Mouse (Mus musculus): ENCODE results near the gene Basp1.
"Not testable (repeated sequence)": the region's sequence is repeated elsewhere in the genome, so short reads cannot be mapped to it uniquely, and the experiment has no call there.

The Basp1 gene

DNA sequence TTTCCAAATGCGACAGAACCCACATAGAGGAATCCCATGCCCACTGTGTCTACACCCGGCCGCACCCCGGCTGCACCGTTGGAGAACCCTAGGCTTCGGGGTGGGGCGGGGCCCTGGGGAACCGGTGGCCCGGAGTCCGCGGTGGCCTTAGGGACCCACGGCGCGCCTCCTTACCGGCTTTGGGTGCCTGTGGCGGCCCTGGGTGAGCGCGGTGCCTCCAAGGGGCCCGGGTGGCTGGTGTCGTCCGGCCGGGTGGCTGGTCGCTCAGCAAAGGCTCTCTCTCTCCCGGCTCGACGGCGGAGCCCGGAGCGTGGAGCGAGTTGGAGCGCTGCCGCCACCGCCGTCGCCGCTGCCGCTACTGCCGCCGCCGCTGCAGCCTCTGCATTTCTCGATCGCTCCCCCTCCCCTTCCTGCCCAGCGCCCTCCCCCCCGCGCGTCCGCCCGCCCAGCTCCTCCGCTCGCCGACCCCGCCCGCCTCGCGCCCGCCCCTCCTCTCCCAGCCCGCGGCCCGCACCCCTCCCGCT is at the start of gene Basp1:
Gene Basp1, minus strand, starts transcription at position 387 of the 524 bp plus-strand sequence.
- DNase-seq (ENCODE audit: extremely low spot score, low spot score), result peak; percentile 83

DNA sequence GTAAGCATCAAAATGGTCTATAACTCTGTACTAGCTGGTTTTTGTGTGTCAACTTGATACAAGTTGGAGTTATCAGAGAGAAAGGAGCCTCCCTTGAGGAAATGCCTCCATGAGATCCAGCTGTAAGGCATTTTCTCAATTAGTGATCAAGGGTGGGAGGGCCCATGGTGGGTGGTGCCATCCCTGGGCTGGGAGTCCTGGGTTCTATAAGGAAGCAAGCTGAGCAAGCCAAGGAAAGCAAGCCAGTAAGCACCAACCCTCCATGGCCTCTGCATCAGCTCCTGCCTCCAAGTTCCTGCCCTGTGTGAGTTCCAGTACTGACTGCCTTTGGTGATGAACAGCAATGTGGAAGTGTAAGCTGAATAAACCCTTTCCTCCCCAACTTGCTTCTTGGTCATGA is 49.5 kb upstream of the Basp1 start:
- not testable (repeated sequence) for DNase-seq (ENCODE audit: extremely low spot score, low spot score)

DNA sequence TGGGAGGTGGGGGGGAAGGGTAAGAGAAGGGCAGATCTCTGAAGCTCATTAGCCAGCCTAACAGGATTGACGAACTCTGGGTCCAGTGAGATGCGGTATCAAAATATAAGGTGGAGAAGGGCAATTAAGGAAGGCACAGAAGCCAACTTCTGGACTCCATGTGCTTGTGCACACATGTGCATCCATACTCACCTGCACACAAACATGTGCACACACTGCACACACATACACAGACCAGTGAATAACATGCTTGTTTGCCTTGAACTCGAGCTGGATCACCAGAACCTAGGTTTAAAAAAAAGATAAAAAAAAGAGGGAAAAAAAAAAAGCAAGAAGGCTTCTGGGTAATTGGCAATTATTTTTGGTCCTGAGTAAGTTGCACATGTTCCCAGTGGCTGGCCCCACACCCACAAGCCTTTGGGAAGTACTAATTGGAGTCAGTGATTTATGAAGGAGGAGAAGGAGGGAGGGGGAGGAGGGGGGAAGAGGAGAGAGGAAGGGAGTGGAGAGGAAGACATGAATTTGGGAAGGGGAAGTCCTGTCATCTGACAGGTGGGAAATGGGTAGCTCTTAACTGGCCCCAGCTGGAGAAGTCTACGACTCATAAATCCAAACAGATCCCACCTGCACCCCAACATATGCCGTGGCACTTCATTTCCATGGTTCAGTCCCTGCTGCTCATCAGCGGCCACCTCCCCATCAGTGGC is 48.6 kb upstream of the Basp1 start:
- DNase-seq (ENCODE audit: extremely low spot score, low spot score), result no peak

DNA sequence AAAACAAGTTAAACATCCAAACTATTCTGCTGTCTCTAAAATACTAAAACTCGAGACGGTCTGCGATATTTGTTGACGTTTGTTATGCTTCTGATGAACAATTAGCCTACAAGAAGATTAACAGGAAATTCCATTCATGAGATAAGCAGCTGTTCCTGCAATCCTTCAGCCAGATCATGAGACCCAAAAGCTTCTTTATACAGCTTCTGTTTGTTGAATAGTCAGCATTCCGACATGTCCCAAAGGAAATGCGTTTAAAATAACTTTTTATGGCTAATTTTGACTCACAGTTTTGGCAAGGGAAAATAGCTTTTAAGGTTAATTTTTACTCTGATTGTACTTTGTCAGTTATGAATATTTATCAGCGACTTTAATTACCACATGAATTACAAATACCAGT is 46.3 kb upstream of the Basp1 start:
- DNase-seq (ENCODE audit: extremely low spot score, low spot score), result no peak

DNA sequence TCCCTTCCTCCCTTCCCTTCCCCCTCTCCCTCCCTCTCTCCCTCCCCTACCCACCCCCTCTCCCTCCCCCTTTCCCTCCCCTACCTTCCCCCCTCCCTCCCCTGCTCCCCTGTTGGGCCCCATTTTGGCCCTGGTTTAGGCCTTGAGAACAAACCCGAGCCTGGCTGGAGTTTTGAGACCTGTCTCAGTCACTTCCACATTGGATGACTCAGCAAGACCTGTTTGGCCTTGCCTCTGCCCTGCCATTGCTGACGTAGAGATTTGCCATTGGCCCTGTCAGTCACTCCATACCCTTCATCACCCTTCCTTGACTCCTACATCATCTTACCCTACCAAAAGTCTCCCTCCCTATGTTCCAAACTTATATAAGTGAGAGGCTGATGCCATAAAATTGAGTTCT is 43.9 kb upstream of the Basp1 start:
- no peak for DNase-seq (ENCODE audit: extremely low spot score, low spot score)

DNA sequence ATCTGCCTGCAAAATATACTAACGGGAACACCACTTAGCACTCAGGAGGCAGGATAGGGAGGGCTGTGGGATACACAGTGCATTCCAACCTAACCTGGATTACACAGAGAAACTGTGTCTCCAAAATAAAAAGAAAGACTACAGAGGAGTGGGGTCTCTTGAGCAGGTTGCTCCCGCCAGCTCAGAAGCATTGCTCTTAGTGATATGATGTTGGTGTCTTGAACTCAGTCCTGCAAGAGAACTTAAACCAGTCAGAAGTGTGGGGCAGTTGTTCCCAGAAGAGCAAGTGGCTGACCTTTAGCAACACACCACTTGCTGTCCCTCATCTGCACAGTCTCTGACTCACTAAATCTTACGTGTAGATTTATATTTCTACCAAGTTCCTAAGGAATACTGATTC is 40.0 kb upstream of the Basp1 start:
- DNase-seq (ENCODE audit: extremely low spot score, low spot score), result no peak

DNA sequence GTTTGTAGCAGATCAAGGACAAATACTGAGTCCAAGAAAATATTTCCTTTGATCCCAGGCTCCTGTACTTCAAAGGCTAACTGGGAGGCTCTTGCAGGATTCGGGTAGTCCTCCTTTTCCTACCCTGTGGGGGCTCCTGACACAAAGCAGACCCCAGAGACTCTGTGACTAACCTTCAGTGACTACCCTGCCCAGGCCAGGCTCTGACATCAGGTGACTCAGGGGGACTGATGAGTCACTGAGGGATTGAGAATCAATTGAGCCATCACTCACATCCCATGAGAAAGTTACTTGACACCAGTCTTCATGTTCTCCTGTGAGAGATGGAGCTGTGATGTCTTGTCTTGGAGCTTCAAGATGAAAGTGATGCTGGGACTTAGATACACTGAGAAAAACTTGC is 35.8 kb upstream of the Basp1 start:
- DNase-seq (ENCODE audit: extremely low spot score, low spot score), result no peak

DNA sequence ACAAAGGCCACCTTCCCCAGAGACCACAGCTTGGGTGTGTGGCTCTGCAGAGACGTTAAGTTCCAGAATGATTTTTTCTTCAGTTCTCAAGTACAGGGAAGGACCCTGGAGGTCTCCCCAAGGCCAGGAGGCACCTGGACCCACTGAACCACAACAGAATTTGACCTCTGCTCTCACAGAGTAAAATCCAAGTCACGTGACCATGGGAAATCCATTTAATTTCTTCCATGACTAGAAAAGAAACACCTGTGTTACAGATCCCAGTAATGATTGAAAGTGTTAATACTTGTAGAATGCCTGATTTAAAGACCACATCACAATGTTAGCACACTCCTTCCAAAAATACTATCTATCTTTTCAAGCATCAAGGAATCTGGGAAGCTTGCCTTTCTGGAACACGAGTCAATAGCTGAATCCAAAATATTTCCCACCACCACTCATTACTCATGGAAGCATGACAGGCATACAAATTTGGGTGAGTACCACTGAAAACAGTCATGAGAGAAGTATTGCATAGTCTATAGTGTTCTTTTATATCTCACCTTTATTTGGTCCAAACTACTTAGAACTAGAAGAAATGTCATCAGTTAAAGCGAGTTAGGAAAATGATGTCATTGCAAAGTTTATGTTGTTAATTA is 35.3 kb upstream of the Basp1 start:
- DNase-seq (ENCODE audit: extremely low spot score, low spot score), result no peak

DNA sequence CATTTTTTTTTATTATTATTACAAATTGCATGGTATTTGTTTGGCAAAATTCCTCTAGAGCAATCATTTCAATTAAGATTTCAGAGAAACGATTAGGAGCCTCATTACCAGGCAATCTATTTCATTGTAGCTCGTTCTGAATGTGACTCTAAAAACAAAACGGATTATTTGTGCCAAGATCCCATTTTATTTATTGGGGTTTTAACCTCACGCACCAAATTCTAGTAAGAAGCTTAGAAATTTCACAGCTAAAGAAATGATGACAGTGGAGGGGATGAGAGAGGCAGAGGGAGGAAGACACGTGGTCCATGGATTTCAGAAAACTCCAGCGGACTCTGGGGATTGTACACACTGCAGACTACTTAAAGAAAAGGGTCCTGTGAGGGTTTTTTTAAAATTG is 33.6 kb upstream of the Basp1 start:
- no peak for DNase-seq (ENCODE audit: extremely low spot score, low spot score)

DNA sequence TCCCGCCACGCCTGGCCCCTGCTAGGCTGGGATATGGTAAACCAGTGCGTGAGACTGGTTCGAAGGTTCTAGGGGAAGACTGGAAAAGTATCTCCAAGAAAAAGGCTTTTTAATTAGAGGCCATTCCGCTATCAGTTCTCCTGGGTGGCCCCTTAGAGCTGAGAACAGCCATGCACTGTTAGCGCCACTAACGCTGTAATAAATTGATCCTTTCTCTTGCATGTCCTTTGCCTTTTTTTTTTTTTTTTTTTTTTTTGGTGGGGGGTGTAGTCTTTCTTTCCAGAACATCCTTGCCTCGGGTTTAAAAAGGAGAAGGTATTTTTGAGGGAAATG is 32.6 kb upstream of the Basp1 start:
- no peak for DNase-seq (ENCODE audit: extremely low spot score, low spot score)

DNA sequence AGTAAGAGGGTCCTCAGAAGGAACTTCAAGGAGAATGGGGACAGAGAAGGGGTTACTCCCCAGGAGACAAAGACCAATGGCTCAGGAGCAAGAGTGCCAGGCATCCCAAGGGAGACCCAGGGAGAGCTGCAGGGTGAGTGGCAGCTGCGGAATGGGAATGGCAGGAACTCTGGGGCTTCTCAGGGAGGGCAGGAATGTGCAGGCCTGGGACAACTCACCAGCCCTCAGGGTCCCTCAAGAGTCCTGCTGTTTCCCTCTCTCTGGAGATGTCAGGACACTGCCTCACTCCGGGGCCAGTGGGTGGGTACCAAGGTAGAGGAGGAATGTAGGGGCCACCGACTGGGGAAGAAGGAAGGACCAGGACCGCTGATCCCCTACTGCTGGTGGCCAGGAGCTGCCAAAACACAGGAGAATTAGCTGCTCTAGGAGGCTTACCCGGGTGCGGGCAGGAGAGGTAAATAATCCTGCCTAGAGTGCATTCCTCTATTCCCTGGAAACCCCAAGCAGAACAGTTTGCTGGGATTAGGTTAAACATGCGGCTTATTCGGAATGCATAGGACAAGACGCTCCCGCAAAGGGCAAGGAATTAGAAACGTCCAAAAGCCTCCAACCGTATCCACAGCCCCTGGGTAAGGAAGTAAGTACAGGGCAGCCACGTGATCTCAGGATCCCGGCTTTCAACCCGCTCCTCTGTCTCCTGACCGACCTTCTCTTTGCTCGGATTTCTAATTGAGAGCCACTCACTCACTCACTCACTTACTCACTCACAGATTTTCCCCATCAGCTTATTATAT is 32.0 kb upstream of the Basp1 start:
- DNase-seq (ENCODE audit: extremely low spot score, low spot score), result peak; percentile 40

DNA sequence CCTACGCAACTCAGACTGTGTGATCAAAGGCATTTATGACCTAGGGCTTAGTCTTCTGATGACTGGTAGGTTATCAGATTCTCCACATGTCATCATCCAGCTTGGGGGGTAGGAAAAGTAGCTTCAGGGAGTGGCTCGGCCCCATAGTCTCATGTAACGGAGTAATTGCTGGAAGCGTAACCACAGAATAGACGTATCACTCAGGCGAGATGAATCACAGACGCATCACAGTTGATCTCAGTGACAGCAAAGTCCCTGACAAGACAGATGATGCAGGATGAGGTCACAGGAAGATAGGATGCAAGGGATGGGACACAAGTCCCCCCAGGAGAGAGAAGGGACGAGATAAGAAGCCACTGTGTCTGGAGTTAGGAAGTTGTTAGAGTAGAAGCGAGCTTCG is 30.6 kb upstream of the Basp1 start:
- no peak for DNase-seq (ENCODE audit: extremely low spot score, low spot score)

DNA sequence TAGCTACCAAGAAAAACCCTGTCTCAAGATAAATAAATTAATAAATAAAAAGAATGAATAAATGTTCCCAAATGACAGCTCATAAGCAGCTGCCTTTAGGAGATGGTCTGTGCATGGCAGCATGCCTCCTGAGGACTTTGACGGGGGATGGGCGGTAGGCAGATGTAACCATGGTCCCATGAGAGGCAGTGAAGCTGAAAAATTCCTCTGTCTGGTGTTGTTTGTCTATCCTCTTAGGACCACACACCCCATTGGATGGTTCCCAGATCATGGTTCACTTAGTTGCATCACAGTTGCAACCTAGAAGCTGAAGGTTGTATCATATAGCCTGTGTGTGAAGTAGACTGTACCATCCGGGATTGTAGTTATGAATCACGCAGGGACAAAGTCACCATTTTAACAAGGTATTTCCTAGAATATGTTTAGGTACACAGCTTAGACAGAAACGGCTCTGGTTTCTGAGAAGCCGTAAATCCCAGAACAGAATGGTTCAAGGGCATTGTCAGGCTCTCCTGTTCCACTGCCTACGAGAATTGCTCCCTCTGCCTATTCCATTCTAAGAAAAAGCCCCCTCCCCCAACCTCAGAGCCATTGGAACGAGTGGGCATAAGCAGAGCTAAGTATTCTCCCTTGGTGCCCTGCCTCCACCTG is 29.7 kb upstream of the Basp1 start:
- no peak for DNase-seq (ENCODE audit: extremely low spot score, low spot score)

DNA sequence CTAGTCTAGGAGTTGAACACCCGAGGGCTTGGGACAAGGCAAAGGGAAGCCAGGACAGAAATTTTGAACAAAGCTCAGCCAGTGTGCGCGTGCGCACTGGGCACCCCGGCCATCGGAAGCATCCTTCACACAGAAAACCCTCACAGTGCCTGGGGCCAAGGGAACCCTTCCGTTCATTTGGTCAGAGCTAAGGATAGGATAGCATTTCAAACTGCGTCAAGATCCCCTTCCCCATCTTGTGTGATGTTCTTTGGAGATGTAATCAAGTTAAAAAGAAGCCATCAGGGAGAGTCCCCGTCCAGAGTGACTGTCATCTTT is 28.3 kb upstream of the Basp1 start:
- DNase-seq (ENCODE audit: extremely low spot score, low spot score), result no peak

DNA sequence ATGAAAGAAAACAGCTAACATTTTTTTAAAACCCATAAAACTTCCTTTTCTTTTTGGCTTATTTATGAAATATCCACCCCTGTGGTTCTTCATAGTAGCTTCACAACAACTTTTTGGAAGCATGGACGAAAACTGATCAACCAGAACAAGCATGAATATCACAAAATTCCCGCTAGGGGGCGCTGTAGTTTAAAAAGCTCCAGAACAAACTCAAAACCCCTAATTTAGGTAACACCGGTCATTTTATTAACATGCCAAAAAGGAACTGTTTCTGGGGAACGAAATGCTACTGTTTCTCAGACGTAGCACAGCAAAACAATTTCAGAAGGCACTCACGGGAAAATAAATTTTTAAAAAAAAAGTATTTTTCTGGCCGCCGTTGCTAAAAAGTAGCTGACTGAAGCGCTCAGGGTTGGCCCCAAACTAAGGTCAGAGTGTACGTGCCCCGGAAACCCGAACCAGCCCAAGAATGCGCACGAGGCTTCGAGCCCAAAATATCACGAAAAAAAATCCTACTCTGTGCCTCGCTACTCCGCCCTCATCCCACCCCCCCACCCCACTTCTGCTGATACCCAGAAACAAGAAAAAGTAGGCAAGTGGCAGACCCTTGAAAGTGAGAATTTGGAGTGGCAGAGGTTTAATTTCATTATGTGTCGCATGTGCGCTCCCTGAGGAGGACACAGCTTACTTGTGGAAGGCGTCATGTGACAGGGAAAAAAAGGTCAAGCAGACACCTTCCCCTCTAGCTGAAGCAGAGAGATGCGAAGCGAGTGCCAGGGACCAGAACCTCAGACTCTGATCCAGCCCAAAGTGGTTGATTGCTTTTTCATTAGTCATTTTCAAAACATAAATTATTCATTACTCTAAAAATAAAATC is 27.7 kb upstream of the Basp1 start:
- peak; percentile 78 for DNase-seq (ENCODE audit: extremely low spot score, low spot score)

DNA sequence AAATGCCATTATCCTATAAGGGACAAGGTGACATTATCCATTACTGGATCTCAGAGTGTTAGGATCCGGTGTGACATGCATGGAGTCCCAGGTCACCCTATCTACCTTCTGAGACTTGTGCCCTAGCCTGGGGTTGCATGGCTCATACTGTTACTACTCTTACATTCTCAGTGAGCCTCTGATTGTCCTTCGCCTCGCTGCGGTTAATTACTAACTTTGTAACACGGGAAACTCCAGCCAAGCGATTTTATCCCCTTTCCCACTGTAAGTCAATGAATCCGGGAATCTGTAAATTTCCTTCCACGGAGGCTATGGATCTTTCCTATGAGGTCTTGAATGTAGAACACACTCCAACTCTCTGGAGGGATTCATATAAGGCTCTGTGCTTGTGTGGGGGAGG is 26.8 kb upstream of the Basp1 start:
- DNase-seq (ENCODE audit: extremely low spot score, low spot score), result no peak

DNA sequence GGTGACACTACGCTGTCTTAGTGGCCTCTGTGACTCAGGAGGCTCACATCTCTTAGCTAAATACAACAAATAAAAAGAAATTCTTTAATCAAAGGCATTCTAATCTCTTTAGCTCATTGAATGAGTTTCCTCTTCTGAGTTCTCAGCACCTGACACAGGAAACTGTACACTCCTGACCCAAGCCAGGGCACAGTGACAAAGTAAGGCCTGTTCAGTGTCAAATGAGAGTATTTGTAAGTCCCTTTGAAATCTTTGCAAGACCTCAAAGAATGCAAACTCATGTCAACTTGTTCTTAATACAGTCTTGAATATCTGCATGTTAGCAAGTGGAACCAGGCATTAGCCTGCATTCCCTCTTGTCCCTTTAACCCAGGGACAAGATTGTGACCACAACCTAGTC is 18.8 kb upstream of the Basp1 start:
- DNase-seq (ENCODE audit: extremely low spot score, low spot score), result no peak

DNA sequence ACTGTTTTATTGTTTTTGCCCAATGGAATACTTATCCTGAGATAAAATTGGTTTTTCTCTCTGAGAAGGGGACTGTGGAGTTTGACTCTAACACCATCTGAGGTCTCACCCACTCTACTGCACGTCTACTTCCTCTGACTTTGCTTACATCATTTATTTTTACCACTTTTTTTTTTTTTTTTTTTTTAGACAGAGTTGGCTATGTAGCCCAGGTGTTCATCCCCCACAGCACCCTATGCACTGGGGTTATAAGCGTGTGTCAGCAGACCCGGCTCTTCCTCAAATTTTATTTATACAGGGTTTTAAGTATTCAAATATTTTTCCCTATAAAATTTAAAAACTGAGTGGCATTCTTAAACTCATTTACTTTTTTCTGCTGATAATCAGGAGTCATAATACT is 16.6 kb upstream of the Basp1 start:
- DNase-seq (ENCODE audit: extremely low spot score, low spot score), result no peak

DNA sequence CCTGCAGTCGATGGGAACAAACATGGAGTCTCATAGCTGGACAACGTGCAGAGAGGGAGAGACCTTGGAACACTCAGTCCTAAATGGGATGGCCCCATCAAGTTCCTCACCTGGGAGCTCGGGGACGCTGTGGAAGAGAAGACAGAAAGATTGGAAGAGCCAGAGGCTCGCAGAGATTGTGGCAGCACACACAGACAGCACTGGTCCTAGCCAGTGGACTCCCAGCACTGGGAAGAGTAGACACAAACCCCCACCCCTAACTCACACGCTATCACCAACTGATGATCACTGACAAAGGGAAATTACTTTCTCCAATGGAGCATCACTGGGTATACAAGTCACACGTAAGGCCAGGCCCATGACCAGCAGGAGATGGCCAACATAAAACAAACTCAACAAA is 15.4 kb upstream of the Basp1 start:
- DNase-seq (ENCODE audit: extremely low spot score, low spot score), result no peak

DNA sequence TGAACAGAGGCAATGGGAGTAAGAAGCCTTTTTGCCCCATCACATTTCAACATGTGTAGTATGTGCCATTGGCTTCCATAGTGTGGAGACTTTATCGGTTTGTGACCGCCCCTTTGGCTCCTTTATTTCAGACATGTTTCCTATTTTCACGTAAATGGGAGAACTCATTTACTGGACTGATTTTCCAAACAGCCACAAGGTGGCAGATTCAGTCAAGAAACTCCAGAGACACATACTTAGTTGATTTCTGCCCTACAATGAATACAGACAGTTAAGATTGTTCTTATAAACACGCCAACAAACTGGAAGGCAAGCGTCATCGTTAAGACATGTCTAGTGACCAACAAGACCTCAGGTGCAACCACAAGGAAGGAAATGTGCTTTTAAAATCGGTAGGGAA is 15.0 kb upstream of the Basp1 start:
- DNase-seq (ENCODE audit: extremely low spot score, low spot score), result peak; percentile 21

DNA sequence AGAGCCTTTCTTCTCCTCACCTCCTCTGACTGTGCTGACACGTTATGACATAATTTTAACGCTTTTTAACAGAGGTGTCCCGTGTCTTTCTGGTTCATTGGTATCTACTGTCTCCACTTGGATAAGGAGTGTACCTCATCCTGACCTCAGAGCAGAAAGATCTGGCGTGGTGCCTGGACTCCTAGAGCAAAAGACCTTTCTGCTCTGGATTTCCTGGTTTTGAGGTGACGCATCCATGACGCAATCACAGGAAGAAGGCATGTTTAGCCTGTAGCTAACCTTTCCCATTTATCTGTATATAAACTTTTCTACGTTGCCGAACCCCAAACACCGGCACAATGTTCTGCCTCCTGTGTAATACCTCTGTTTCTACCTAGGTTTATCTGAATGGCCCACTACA is 6.7 kb upstream of the Basp1 start:
- no peak for DNase-seq (ENCODE audit: extremely low spot score, low spot score)
